Mouse (Mus musculus) kidney, embryonic 14.5 days (tissue): Measurements from ENCODE around the gene Atp6v0d1. TPM values are rescaled to one million over a fixed set of nuclear protein-coding genes. Genes with fewer than 3 reads are reported as not detected.

Experiments
- ATAC-seq: fragments of 200-750 bp; cut with Nextera tagmentation; 2 replicates; pipeline ENCODE4 v1.8.0; 2017; ENCODE audit warnings: moderate number of reproducible peaks, mild to moderate bottlenecking, moderate TSS enrichment, moderate library complexity; ENCODE audit not compliant: low FRiP score, low TSS enrichment
- H3K27ac ChIP-seq: fragments of 300-500 bp; sonication (generic); 2 replicates; pipeline ENCODE4 v1.5.1; 2014; ENCODE audit warnings: low read depth, mild to moderate bottlenecking, low read length, moderate library complexity, mixed read lengths
- H3K27me3 ChIP-seq: fragments of 300-500 bp; sonication (generic); 2 replicates; pipeline ENCODE4 v1.6.1; 2014; ENCODE audit warnings: mild to moderate bottlenecking, low read length; ENCODE audit not compliant: control insufficient read depth, insufficient read depth
- H3K36me3 ChIP-seq: fragments of 300-500 bp; sonication (generic); 2 replicates; pipeline ENCODE4 v1.6.1; 2014; ENCODE audit warnings: low read length, mixed read lengths; ENCODE audit not compliant: control insufficient read depth, insufficient read depth
- H3K4me1 ChIP-seq: fragments of 300-500 bp; sonication (generic); 2 replicates; pipeline ENCODE4 v1.6.1; 2014; ENCODE audit warnings: low read length, mixed read lengths; ENCODE audit not compliant: control insufficient read depth, insufficient read depth
- H3K4me2 ChIP-seq: fragments of 300-500 bp; sonication (generic); replicated peaks from 2 replicates; pipeline ENCODE4 v1.6.1; 2014; ENCODE audit warnings: low read depth, mild to moderate bottlenecking, low read length
- H3K4me3 ChIP-seq: fragments of 300-500 bp; sonication (generic); 2 replicates; pipeline ENCODE4 v1.5.1; 2014; ENCODE audit warnings: mild to moderate bottlenecking, low read length
- H3K9ac ChIP-seq: fragments of 300-500 bp; sonication (generic); 2 replicates; pipeline ENCODE4 v1.6.1; 2014; ENCODE audit warnings: low read depth, mild to moderate bottlenecking, low read length, moderate library complexity
- H3K9me3 ChIP-seq: fragments of 300-500 bp; sonication (generic); 2 replicates; pipeline ENCODE4 v1.6.1; 2016; ENCODE audit warnings: low read length; ENCODE audit not compliant: control insufficient read depth
- whole genome bisulfite sequencing: fragments of 180-500 bp; shearing (Covaris S2); extraction: QIAGEN DNeasy Blood & Tissue Kit; methylation state at CpG from one replicate; pipeline ENCODE4 v1.1.7; 2014; 5-methylcytosine and 5-hydroxymethylcytosine counted together
- polyA plus RNA-seq: library from polyadenylated mRNA; unstranded; fragments of >200 nt; fragmentation: Nextera tagmentation; extraction: Ambion mirVana; gene quantifications from 2 replicates; pipeline ENCODE4 v1.2.1, GENCODE M21; 2014

Atp6v0d1 gene
- polyA plus RNA-seq, 1 experiment from 2014 or later = 90.1 TPM

- ATAC-seq = no peak
- H3K36me3 ChIP-seq = no peaks in the 10 kb centered on the region
- no peak overlapping the region for H3K4me2 ChIP-seq
- H3K27ac ChIP-seq = no peak overlapping the region
- peaks cover 16% of the 10 kb centered on the region; the same call in 1 of the 2 replicates for H3K4me1 ChIP-seq
- no peak overlapping the region for H3K4me3 ChIP-seq
- 17% methylated on average over 3 of the region's 3 CpGs for WGBS
- no peaks in the 10 kb centered on the region for H3K27me3 ChIP-seq
- no peaks in the 10 kb centered on the region for H3K9me3 ChIP-seq
- no peak overlapping the region for H3K9ac ChIP-seq
Observed at GRCm38 (mm10) chr8:105493495-105493894, 72.4 kb downstream of the Atp6v0d1 start.

DNA sequence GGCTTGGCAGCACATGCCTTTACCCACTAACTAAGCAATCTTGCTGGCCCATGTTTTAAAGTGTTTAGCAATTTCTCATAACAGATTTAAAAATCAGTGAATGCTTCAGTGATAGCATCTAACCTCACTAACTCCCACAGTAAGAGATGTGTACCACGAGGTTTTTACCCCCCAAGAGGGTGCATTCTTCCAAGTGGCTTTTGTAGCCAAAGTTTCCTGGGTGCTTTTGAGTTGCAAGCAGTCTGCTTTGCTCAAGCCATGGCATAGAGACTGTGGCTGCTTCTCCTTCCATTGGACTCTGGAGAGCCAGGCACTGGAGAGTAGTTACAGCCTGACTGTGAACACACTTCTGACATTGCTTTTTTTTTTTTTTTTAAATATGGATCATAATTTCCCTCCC is 76.6 kb downstream of the Atp6v0d1 start:
- 63% methylated on average over 1 of the region's 1 CpGs for WGBS
- Histone ChIP-seq H3K27ac (no peak overlapping the region), H3K4me1 (peaks cover 3% of the 10 kb centered on the region; the same call in 1 of the 2 replicates), H3K4me2 (no peak overlapping the region), H3K27me3 (no peaks in the 10 kb centered on the region), H3K9me3 (no peaks in the 10 kb centered on the region), H3K4me3 (no peak overlapping the region), H3K36me3 (peaks cover 7% of the 10 kb centered on the region; the same call in 1 of the 2 replicates), H3K9ac (no peak overlapping the region)
- ATAC-seq = no peak

DNA sequence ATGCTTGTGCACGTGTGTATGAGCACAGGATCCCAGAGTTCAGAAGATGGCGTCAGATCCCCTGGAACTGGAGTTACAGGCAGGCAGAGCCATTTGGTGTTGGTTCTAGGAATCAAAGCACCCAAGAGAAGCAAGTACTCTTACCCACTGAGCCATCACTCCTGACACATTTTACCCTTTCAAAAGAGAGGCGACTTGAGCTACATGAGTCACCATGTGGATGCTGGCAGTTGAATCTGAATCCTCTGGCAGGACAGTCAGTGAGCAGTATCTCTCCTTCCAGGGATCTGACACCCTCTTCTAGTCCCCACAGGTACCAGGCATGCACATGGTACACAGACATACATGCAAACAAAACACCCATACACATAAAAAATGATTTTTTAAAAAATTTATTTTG is 77.8 kb downstream of the Atp6v0d1 start:
- no peak overlapping the region for H3K9ac ChIP-seq
- H3K9me3 ChIP-seq = no peaks in the 10 kb centered on the region
- H3K4me2 ChIP-seq = no peak overlapping the region
- no peak overlapping the region for H3K4me3 ChIP-seq
- peaks cover 7% of the 10 kb centered on the region; the same call in 1 of the 2 replicates for H3K36me3 ChIP-seq
- no peak overlapping the region for H3K27ac ChIP-seq
- H3K27me3 ChIP-seq = no peaks in the 10 kb centered on the region
- 61% methylated on average over 3 of the region's 3 CpGs for WGBS
- no peak for ATAC-seq
- H3K4me1 ChIP-seq = peaks cover 4% of the 10 kb centered on the region; the same call in 1 of the 2 replicates

GRCm38 (mm10) chr8:105484392-105484791 is 81.5 kb downstream of the Atp6v0d1 start:
- Histone ChIP-seq H3K27me3 (no peaks in the 10 kb centered on the region), H3K4me3 (no peak overlapping the region), H3K9me3 (no peaks in the 10 kb centered on the region), H3K27ac (0 out of 2 replicates have a peak overlapping the region, but pooled peaks have one; percentile 5), H3K4me1 (peaks cover 7% of the 10 kb centered on the region; the same call in 1 of the 2 replicates), H3K4me2 (no peak overlapping the region), H3K36me3 (peaks cover 7% of the 10 kb centered on the region; the same call in 1 of the 2 replicates), H3K9ac (no peak overlapping the region)
- peak; percentile 80 for ATAC-seq
- WGBS = 15% methylated on average over 2 of the region's 2 CpGs

DNA sequence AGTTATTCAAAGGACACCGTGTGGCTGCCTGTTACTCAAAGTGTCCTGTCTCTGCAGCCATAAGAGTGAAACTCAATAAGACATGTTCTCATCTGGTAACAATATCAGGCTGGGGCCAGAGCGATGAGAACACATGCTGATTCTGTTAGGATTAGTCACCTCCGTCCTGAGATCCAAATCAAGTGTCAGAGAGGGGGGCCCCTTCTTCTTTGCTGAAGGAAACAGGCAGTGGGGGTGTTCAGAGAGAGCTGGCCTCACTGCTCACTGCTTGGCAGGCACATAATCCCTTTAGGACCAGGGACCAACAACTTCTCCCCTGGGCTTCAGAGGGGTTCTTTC is 81.8 kb downstream of the Atp6v0d1 start:
- H3K4me3 ChIP-seq = no peak overlapping the region
- ATAC-seq = peak; percentile 41; the same call in 1 of the 2 replicates
- WGBS = 49% methylated on average over 3 of the region's 3 CpGs
- no peak overlapping the region for H3K9ac ChIP-seq
- H3K36me3 ChIP-seq = peaks cover 7% of the 10 kb centered on the region; the same call in 1 of the 2 replicates
- H3K27ac ChIP-seq = 0 out of 2 replicates have a peak overlapping the region, but pooled peaks have one; percentile 5
- no peaks in the 10 kb centered on the region for H3K27me3 ChIP-seq
- H3K4me1 ChIP-seq = peaks cover 7% of the 10 kb centered on the region; the same call in 1 of the 2 replicates
- H3K9me3 ChIP-seq = no peaks in the 10 kb centered on the region
- H3K4me2 ChIP-seq = no peak overlapping the region

- Histone ChIP-seq H3K9ac (0 out of 2 replicates have a peak overlapping the region, but pooled peaks have one; percentile 24), H3K4me3 (no peak overlapping the region), H3K4me1 (peaks cover 7% of the 10 kb centered on the region; the same call in 1 of the 2 replicates), H3K36me3 (peaks cover 10% of the 10 kb centered on the region), H3K9me3 (no peaks in the 10 kb centered on the region), H3K27me3 (no peaks in the 10 kb centered on the region), H3K4me2 (no peak overlapping the region), H3K27ac (0 out of 2 replicates have a peak overlapping the region, but pooled peaks have one; percentile 5)
- peak; percentile 47; the same call in 1 of the 2 replicates for ATAC-seq
- WGBS = 37% methylated on average over 14 of the region's 14 CpGs
Observed at GRCm38 (mm10) chr8:105483212-105484029, 82.4 kb downstream of the Atp6v0d1 start.

DNA sequence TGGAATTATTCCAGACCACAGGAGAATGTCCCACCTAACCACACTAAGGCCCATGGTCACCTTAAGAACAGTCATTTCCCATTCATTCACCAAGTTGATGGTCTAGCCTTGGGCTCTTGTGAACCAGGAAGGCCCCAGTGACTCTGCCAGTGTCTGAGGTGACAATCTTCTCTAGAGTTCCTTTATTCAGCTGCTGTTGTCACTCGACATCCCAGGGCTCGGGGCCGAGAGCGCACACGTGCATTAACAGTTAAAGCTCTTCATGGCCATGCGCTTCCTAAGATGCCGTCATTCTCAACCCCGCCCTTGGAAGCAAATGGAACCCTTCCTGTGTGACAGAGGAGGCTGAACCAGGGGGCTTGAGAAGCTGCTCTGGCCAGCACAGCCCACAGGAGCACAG is 83.7 kb downstream of the Atp6v0d1 start:
- peaks cover 12% of the 10 kb centered on the region for H3K36me3 ChIP-seq
- peaks cover 7% of the 10 kb centered on the region; the same call in 1 of the 2 replicates for H3K4me1 ChIP-seq
- no peak overlapping the region for H3K4me2 ChIP-seq
- no peak overlapping the region for H3K27ac ChIP-seq
- ATAC-seq = no peak
- no peak overlapping the region for H3K9ac ChIP-seq
- no peaks in the 10 kb centered on the region for H3K27me3 ChIP-seq
- H3K4me3 ChIP-seq = no peak overlapping the region
- WGBS = 78% methylated on average over 8 of the region's 8 CpGs
- no peaks in the 10 kb centered on the region for H3K9me3 ChIP-seq

GRCm38 (mm10) chr8:105481453-105481852 is 84.4 kb downstream of the Atp6v0d1 start:
- Histone ChIP-seq H3K4me2 (no peak overlapping the region), H3K27ac (no peak overlapping the region; the same call in 1 of the 2 replicates)

DNA sequence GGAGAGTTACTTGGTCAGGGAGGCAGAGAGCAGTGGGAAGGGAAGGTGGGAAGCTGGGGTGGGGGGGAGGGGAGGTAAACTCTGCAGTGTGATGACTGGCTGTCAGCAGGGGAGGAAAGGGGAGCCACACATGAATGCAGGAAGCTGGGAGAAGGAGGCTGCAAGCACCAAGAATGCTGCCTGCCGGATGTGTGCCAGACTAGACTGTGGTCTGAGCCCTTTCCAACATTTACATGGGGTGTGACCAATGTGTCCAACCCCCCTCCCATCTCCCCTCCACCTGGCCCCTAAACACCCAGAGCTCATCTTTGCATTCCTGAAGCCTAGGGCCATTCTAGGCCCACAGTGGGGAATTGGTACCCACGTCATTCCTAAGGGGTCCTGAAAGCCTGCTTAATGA is 84.8 kb downstream of the Atp6v0d1 start:
- Histone ChIP-seq H3K27ac (no peak overlapping the region; the same call in 1 of the 2 replicates), H3K4me3 (no peak overlapping the region), H3K4me1 (peaks cover 7% of the 10 kb centered on the region; the same call in 1 of the 2 replicates), H3K9ac (no peak overlapping the region), H3K27me3 (no peaks in the 10 kb centered on the region), H3K9me3 (no peaks in the 10 kb centered on the region), H3K4me2 (no peak overlapping the region), H3K36me3 (peaks cover 12% of the 10 kb centered on the region)
- 37% methylated on average over 2 of the region's 2 CpGs for WGBS
- no peak for ATAC-seq

More at GRCm38 (mm10) chr8:105481453-105481852, 84.4 kb downstream of the Atp6v0d1 start:
- Histone ChIP-seq H3K9ac (no peak overlapping the region), H3K36me3 (peaks cover 12% of the 10 kb centered on the region), H3K27me3 (no peaks in the 10 kb centered on the region), H3K4me3 (no peak overlapping the region), H3K9me3 (no peaks in the 10 kb centered on the region), H3K4me1 (peaks cover 7% of the 10 kb centered on the region; the same call in 1 of the 2 replicates)
- ATAC-seq = no peak
- 73% methylated on average over 6 of the region's 6 CpGs for WGBS
